Mouse (Mus musculus) liver, embryonic 13.5 days (tissue): ENCODE measurements around the gene Emd. TPM values are rescaled to one million over a fixed set of nuclear protein-coding genes. Genes with fewer than 3 reads are reported as not detected.
"Not testable (repeated sequence)": the region's sequence is repeated elsewhere in the genome, so short reads cannot be mapped to it uniquely, and the experiment has no call there.

Experiments used
- ATAC-seq: fragments of 200-750 bp; cut with Nextera tagmentation; 2 replicates; pipeline ENCODE4 v1.8.0; 2017; ENCODE audit warnings: low read depth, mild to moderate bottlenecking, moderate number of reproducible peaks, moderate library complexity
- DNase-seq: peaks from one replicate; pipeline ENCODE4 v3.0.0; 2022
- H3K27ac ChIP-seq: fragments of 300-500 bp; sonication (generic); 2 replicates; pipeline ENCODE4 v1.5.1; 2015; ENCODE audit warnings: moderate library complexity, mild to moderate bottlenecking, inconsistent platforms
- H3K27me3 ChIP-seq: fragments of 300-500 bp; sonication (generic); 2 replicates; pipeline ENCODE4 v1.6.1; 2015; ENCODE audit warnings: mild to moderate bottlenecking, inconsistent platforms
- H3K36me3 ChIP-seq: fragments of 300-500 bp; sonication (generic); 2 replicates; pipeline ENCODE4 v1.6.1; 2015; ENCODE audit warnings: mild to moderate bottlenecking, inconsistent platforms
- H3K4me1 ChIP-seq: fragments of 300-500 bp; sonication (generic); replicated peaks from 2 replicates; pipeline ENCODE4 v1.6.1; 2015; ENCODE audit warnings: inconsistent platforms
- H3K4me2 ChIP-seq: fragments of 300-500 bp; sonication (generic); 2 replicates; pipeline ENCODE4 v1.6.1; 2015; ENCODE audit warnings: inconsistent platforms, mild to moderate bottlenecking, moderate library complexity
- H3K4me3 ChIP-seq: fragments of 300-500 bp; sonication (generic); replicated peaks from 2 replicates; pipeline ENCODE4 v1.5.1; 2015; ENCODE audit warnings: mild to moderate bottlenecking, inconsistent platforms
- H3K9ac ChIP-seq: fragments of 300-500 bp; sonication (generic); 2 replicates; pipeline ENCODE4 v1.6.1; 2015; ENCODE audit warnings: mild to moderate bottlenecking, inconsistent platforms
- H3K9me3 ChIP-seq: fragments of 300-500 bp; sonication (generic); replicated peaks from 2 replicates; pipeline ENCODE4 v1.6.1; 2016; ENCODE audit warnings: inconsistent platforms
- WGBS: fragments of 180-500 bp; shearing (Covaris S2); methylation state at CpG from one replicate; pipeline ENCODE4 v1.1.7; 2015; ENCODE audit not compliant: insufficient replicate concordance; 5-methylcytosine and 5-hydroxymethylcytosine counted together
- polyA plus RNA-seq: library from polyadenylated mRNA; unstranded; fragments of >200 nt; fragmentation: Nextera tagmentation; extraction: Ambion mirVana; gene quantifications from 2 replicates; pipeline ENCODE4 v1.2.1, GENCODE M21; 2015

Emd gene
- 11.5 and 11.8 TPM in 2 replicates for polyA plus RNA-seq

- H3K27me3 ChIP-seq, result peaks cover 7% of the 10 kb centered on the region
- H3K36me3 ChIP-seq, result peaks cover 22% of the 10 kb centered on the region
- peak within 1 kb of the TSS; percentile 82 for H3K4me2 ChIP-seq
- peak within 1 kb of the TSS; percentile 71 for H3K4me3 ChIP-seq
- WGBS, result 24% methylated on average over 39 of the region's 39 CpGs
- no peaks in the 10 kb centered on the region for H3K9me3 ChIP-seq
- ATAC-seq (peak; percentile 97), DNase-seq (peak; percentile 86)
- peak within 1 kb of the TSS; percentile 87 for H3K27ac ChIP-seq
- peaks cover 8% of the 10 kb centered on the region for H3K4me1 ChIP-seq
- H3K9ac ChIP-seq, result peak within 1 kb of the TSS; percentile 81
Measured at GRCm38 (mm10) chrX:74254153-74254887, at the start of gene Emd. Gene Emd (plus strand): TSS chrX:74254687.

DNA sequence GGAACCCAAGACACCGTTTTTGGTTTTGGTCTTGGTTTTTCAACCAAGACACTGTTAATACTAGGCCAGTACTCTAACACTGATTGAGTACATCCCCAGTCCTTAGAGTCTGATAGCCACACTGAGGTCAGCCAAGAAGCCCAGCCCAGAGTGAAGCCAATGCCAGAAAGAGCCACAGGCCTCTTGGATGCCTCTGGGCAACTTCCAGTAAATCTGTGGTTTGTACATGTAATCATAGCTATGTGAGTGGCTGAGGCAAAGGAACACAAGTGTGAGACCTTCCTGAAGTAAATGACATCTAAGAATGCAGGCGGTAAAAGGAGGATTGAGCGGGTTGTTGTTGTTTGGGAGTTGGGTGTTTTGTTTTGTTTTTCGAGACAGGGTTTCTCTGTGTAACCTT, 36.0 kb upstream of the Emd start:
- Histone ChIP-seq H3K4me3 (no peak overlapping the region), H3K36me3 (no peaks in the 10 kb centered on the region), H3K9me3 (no peaks in the 10 kb centered on the region), H3K27me3 (no peaks in the 10 kb centered on the region), H3K27ac (no peak overlapping the region), H3K4me1 (no peaks in the 10 kb centered on the region), H3K4me2 (no peak overlapping the region), H3K9ac (no peak overlapping the region)
- DNase-seq, result no peak
- ATAC-seq, result no peak
- 74% methylated on average over 4 of the region's 4 CpGs for WGBS

GRCm38 (mm10) chrX:74219449-74219848, 35.0 kb upstream of the Emd start:
- 54% methylated on average over 13 of the region's 13 CpGs for WGBS
- Histone ChIP-seq H3K27ac (no peak overlapping the region), H3K27me3 (no peaks in the 10 kb centered on the region)

GRCm38 (mm10) chrX:74220099-74220498, 34.4 kb upstream of the Emd start:
- H3K4me1 ChIP-seq, H3K4me2 ChIP-seq, H3K27me3 ChIP-seq, ATAC-seq, H3K27ac ChIP-seq, H3K36me3 ChIP-seq, H3K9ac ChIP-seq, DNase-seq, H3K9me3 ChIP-seq, H3K4me3 ChIP-seq: not testable (repeated sequence)
- WGBS, result 38% methylated on average over 1 of the region's 1 CpGs

More at GRCm38 (mm10) chrX:74219449-74219848, 35.0 kb upstream of the Emd start:
- Histone ChIP-seq H3K9ac (no peak overlapping the region), H3K4me3 (no peak overlapping the region), H3K36me3 (peaks cover 1% of the 10 kb centered on the region; the same call in 1 of the 2 replicates), H3K9me3 (no peaks in the 10 kb centered on the region), H3K4me1 (no peaks in the 10 kb centered on the region), H3K4me2 (no peak overlapping the region)
- ATAC-seq, result no peak
- no peak for DNase-seq

DNA sequence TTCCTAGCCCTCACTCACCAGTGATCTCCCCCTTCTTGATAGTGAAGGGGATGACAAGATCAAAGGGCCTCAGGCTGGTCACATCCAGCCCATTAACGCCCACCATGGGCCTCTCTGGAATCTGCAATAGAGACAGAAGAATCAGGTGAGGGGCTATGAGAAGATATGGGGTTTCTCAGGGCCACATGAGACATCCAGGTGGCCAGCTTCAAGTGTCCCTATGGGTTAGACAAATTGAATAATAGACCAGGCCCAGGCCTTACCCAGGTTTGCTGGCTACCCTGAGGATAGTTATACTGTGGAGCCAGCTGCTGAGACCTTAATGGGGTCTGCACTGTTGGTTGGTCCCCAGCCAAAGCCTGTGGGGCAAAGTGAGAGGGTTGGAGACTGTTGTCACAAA, 24.4 kb upstream of the Emd start:
- no peak overlapping the region for H3K4me3 ChIP-seq
- H3K9ac ChIP-seq, result no peak overlapping the region
- H3K9me3 ChIP-seq, result no peaks in the 10 kb centered on the region
- 52% methylated on average over 1 of the region's 1 CpGs for WGBS
- H3K36me3 ChIP-seq, result peaks cover 64% of the 10 kb centered on the region
- H3K4me2 ChIP-seq, result no peak overlapping the region
- no peak overlapping the region for H3K27ac ChIP-seq
- no peak for ATAC-seq
- H3K4me1 ChIP-seq, result no peaks in the 10 kb centered on the region
- no peaks in the 10 kb centered on the region for H3K27me3 ChIP-seq
- DNase-seq, result no peak

GRCm38 (mm10) chrX:74233196-74233595, 21.3 kb upstream of the Emd start:
- no peaks in the 10 kb centered on the region for H3K9me3 ChIP-seq
- H3K4me3 ChIP-seq, result no peak overlapping the region
- ATAC-seq, result no peak
- DNase-seq, result no peak
- no peak overlapping the region for H3K27ac ChIP-seq
- no peak overlapping the region for H3K9ac ChIP-seq
- 76% methylated on average over 5 of the region's 5 CpGs for WGBS
- H3K4me2 ChIP-seq, result no peak overlapping the region
- H3K27me3 ChIP-seq, result no peaks in the 10 kb centered on the region
- H3K36me3 ChIP-seq, result peaks cover 59% of the 10 kb centered on the region
- H3K4me1 ChIP-seq, result no peaks in the 10 kb centered on the region

DNA sequence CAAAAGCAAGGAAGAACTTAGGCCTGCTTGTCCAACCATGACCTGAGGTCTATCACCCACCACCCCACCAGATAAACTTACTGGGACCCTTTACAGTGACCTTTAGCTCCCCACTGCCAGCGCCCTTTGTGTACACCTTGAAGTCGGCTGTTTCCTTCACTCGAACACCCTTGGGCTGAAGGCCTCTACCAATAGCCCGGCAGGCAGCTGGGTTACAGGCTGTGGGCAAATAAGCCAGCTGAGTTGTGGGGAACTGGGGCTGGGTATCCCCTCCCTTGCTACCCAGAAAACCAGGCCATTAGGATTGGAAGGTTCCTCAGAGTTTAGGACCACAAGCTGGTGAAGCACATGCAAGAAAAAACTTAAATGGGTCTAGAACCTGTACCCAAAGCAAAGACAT, 14.2 kb upstream of the Emd start:
- Histone ChIP-seq H3K27me3 (no peaks in the 10 kb centered on the region), H3K36me3 (peaks cover 52% of the 10 kb centered on the region), H3K9ac (no peak overlapping the region), H3K4me2 (no peak overlapping the region), H3K4me1 (peaks cover 24% of the 10 kb centered on the region), H3K4me3 (no peak overlapping the region), H3K27ac (no peak overlapping the region), H3K9me3 (no peaks in the 10 kb centered on the region)
- WGBS, result 76% methylated on average over 4 of the region's 4 CpGs
- no peak for DNase-seq
- no peak for ATAC-seq

GRCm38 (mm10) chrX:74243396-74243795, 11.1 kb upstream of the Emd start:
- Histone ChIP-seq H3K4me2 (peak overlapping the region; percentile 83), H3K9ac (peak overlapping the region; percentile 22; the same call in 1 of the 2 replicates), H3K36me3 (peaks cover 33% of the 10 kb centered on the region), H3K27me3 (no peaks in the 10 kb centered on the region), H3K4me3 (0 out of 2 replicates have a peak overlapping the region, but pooled peaks have one; percentile 61), H3K4me1 (peaks cover 33% of the 10 kb centered on the region), H3K9me3 (no peaks in the 10 kb centered on the region), H3K27ac (0 out of 2 replicates have a peak overlapping the region, but pooled peaks have one; percentile 43)
- 58% methylated on average over 2 of the region's 2 CpGs for WGBS
- ATAC-seq, result no peak
- no peak for DNase-seq

DNA sequence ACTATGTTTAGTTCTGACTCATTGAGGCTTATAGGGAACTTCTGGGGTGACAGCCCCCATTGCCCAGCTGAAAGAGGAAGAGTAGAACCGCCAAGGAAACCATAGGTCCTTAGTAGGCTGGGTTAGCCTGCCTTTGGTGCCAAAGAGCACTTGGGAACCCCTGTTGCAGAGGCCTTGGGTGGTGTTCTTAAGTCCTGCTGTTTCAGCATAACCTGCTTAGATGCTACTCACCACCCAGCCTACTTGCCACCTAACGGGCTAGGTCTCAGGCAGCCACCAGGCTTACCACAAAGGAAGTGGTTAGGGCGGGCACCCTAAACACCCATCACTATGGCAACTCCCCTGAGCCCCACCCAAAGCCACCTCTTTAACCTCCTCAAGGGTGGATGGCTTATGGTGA, 10.7 kb upstream of the Emd start:
- peaks cover 33% of the 10 kb centered on the region for H3K4me1 ChIP-seq
- 18% methylated on average over 3 of the region's 3 CpGs for WGBS
- peak overlapping the region; percentile 61 for H3K4me3 ChIP-seq
- DNase-seq (peak; percentile 52), ATAC-seq (peak; percentile 69)
- H3K9me3 ChIP-seq, result no peaks in the 10 kb centered on the region
- no peaks in the 10 kb centered on the region for H3K27me3 ChIP-seq
- H3K4me2 ChIP-seq, result peak overlapping the region; percentile 83
- H3K36me3 ChIP-seq, result peaks cover 33% of the 10 kb centered on the region
- peak overlapping the region; percentile 22; the same call in 1 of the 2 replicates for H3K9ac ChIP-seq
- H3K27ac ChIP-seq, result 0 out of 2 replicates have a peak overlapping the region, but pooled peaks have one; percentile 43

- WGBS, result 17% methylated on average over 3 of the region's 3 CpGs
- ATAC-seq, result no peak
- peaks cover 36% of the 10 kb centered on the region for H3K4me1 ChIP-seq
- no peak overlapping the region; the same call in 1 of the 2 replicates for H3K9ac ChIP-seq
- H3K9me3 ChIP-seq, result no peaks in the 10 kb centered on the region
- H3K4me3 ChIP-seq, result peak overlapping the region; percentile 61
- peak; percentile 11 for DNase-seq
- H3K27ac ChIP-seq, result peak overlapping the region; percentile 61; the same call in 1 of the 2 replicates
- H3K4me2 ChIP-seq, result peak overlapping the region; percentile 83
- peaks cover 2% of the 10 kb centered on the region; the same call in 1 of the 2 replicates for H3K27me3 ChIP-seq
- H3K36me3 ChIP-seq, result peaks cover 26% of the 10 kb centered on the region
Measured at GRCm38 (mm10) chrX:74244614-74245083, 9.8 kb upstream of the Emd start.

DNA sequence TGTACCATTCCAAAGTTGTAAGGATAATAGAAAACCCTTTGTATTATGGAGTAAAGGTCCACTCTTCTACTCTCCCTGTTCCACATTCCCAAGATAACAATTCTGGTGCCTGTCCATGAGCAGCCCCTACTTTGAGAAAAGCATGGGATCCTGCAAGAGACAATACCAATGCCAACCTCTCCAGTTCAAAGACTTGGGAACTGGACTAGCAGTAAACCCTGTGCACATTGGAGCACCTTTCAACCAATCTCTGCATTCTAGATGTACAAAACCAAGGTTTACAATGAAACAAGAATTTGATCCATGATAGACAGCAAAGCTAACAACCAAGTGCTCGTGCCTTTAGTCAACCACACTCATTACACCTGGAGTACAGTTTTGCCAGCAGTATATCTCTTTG, 9.4 kb upstream of the Emd start:
- Histone ChIP-seq H3K4me1 (peaks cover 36% of the 10 kb centered on the region), H3K9ac (peak overlapping the region; percentile 72), H3K36me3 (peaks cover 22% of the 10 kb centered on the region; the same call in 1 of the 2 replicates), H3K27ac (peak overlapping the region; percentile 61), H3K9me3 (no peaks in the 10 kb centered on the region), H3K27me3 (peaks cover 7% of the 10 kb centered on the region), H3K4me2 (peak overlapping the region; percentile 83), H3K4me3 (peak overlapping the region; percentile 61)
- ATAC-seq, result no peak
- no peak for DNase-seq
- 30% methylated on average over 1 of the region's 1 CpGs for whole genome bisulfite sequencing
